In the genomic region with DNA sequence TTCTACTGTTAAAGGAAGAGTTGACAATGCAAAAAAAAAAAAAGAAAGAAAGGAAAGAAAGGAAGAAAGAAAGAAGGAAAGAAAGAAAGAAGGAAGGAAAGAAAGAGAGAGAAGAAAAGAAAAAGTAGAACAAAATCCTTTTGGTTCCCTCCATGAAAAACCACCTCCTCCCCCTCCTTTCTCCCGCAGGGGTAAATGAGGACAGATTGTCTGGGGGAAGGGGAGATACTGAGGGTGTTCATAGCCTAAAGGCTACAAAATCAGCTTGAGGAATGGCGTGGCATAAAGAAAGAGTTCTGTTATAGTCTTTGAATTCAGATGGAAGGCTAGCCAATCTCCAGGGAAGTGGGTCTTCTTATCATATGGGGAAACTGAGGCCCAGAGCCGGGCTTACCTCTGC, we compare ENCODE assay signal across 30 mouse cellular contexts.
"Had no signal": no experiment of that assay in that cellular context is flagged by ENCODE, and none has a peak within 500 bp of the region (broad histone marks: within the 10 kb centered on the region; RNA-seq: fewer than 3 reads in every experiment).

No protein-coding gene starts in this region.

- ATAC-seq: liver, embryonic 12.5 days; liver, postnatal 0 days; lung, postnatal 0 days; midbrain, embryonic 13.5 days; midbrain, embryonic 15.5 days; midbrain, embryonic 16.5 days had no signal

- H3K9me3 ChIP-seq: limb, embryonic 10.5 days; limb, embryonic 12.5 days; limb, embryonic 13.5 days; limb, embryonic 15.5 days; liver, embryonic 12.5 days; liver, embryonic 13.5 days; liver, embryonic 15.5 days; lung, embryonic 15.5 days; megakaryocyte, embryonic 14.5 days; midbrain, embryonic 10.5 days; midbrain, embryonic 12.5 days; midbrain, embryonic 15.5 days; neural tube, embryonic 12.5 days; neural tube, embryonic 13.5 days had no signal

- DNase-seq: liver; liver, embryonic 13.5 days; liver, postnatal 0 days; lung, adult 18-20 months; lung, adult 2 months; lung, embryonic 14.5 days; lung, postnatal 10 days; lung, postnatal 14 days; lung, postnatal 36 days; lung, postnatal 4 days had no signal

- H3K9ac ChIP-seq: limb, embryonic 12.5 days; limb, embryonic 13.5 days; limb, embryonic 15.5 days; liver, embryonic 12.5 days; liver, embryonic 13.5 days; liver, embryonic 14.5 days; liver, embryonic 15.5 days; liver, postnatal 0 days; lung, embryonic 14.5 days; lung, embryonic 15.5 days; midbrain, embryonic 12.5 days; midbrain, embryonic 13.5 days; midbrain, embryonic 15.5 days; neural tube, embryonic 12.5 days; neural tube, embryonic 13.5 days had no signal

- H3K4me1 ChIP-seq: limb, embryonic 15.5 days; liver, embryonic 12.5 days; liver, embryonic 13.5 days; liver, embryonic 15.5 days; megakaryocyte, embryonic 14.5 days had no signal

- H3K27me3 ChIP-seq: limb, embryonic 12.5 days; limb, embryonic 13.5 days; limb, embryonic 15.5 days; liver, embryonic 12.5 days; liver, embryonic 13.5 days; liver, embryonic 15.5 days; lung, embryonic 15.5 days; megakaryocyte, embryonic 14.5 days; midbrain, embryonic 12.5 days; midbrain, embryonic 13.5 days; midbrain, embryonic 15.5 days; neural tube, embryonic 12.5 days; neural tube, embryonic 13.5 days had no signal

- H3K4me2 ChIP-seq: limb, embryonic 12.5 days; limb, embryonic 13.5 days; limb, embryonic 15.5 days; liver, embryonic 11.5 days; liver, embryonic 12.5 days; liver, embryonic 13.5 days; liver, embryonic 15.5 days; lung, embryonic 14.5 days; lung, embryonic 15.5 days; midbrain, embryonic 12.5 days; midbrain, embryonic 13.5 days; midbrain, embryonic 15.5 days; neural tube, embryonic 12.5 days; neural tube, embryonic 13.5 days had no signal

- H3K36me3 ChIP-seq: limb, embryonic 10.5 days; limb, embryonic 12.5 days; limb, embryonic 13.5 days; limb, embryonic 15.5 days; liver, embryonic 12.5 days; liver, embryonic 13.5 days; liver, embryonic 15.5 days; lung, embryonic 15.5 days; midbrain, embryonic 10.5 days; midbrain, embryonic 12.5 days; midbrain, embryonic 13.5 days; midbrain, embryonic 15.5 days; neural tube, embryonic 12.5 days; neural tube, embryonic 13.5 days had no signal

- H3K27ac ChIP-seq: limb, embryonic 10.5 days; limb, embryonic 12.5 days; limb, embryonic 13.5 days; limb, embryonic 15.5 days; liver, embryonic 12.5 days; liver, embryonic 13.5 days; liver, embryonic 14.5 days; liver, embryonic 15.5 days; lung, embryonic 15.5 days; macrophage; midbrain, embryonic 10.5 days; midbrain, embryonic 12.5 days; midbrain, embryonic 13.5 days; midbrain, embryonic 15.5 days; neural tube, embryonic 12.5 days; neural tube, embryonic 13.5 days had no signal

- H3K4me3 ChIP-seq: limb, embryonic 10.5 days; limb, embryonic 12.5 days; limb, embryonic 13.5 days; limb, embryonic 15.5 days; liver, embryonic 12.5 days; liver, embryonic 13.5 days; liver, embryonic 15.5 days; lung, embryonic 15.5 days; megakaryocyte, embryonic 14.5 days; midbrain, embryonic 10.5 days; midbrain, embryonic 12.5 days; midbrain, embryonic 13.5 days; midbrain, embryonic 15.5 days; myocyte; neural tube, embryonic 12.5 days; neural tube, embryonic 13.5 days had no signal
